Mouse (Mus musculus): Measurements from ENCODE around the gene Zbtb46. TPM values are rescaled to one million over a fixed set of nuclear protein-coding genes. Genes with fewer than 3 reads are reported as not detected.

Gene Zbtb46
- polyA plus RNA-seq, 1 experiment from 2014 or later: 8.3 TPM

GRCm38 (mm10) chr2:181423834-181424233 is 35.4 kb downstream of the Zbtb46 start:
- Histone ChIP-seq H3K27me3 (no peaks in the 10 kb centered on the region), H3K4me1 (replicated peaks) (no peaks in the 10 kb centered on the region), H3K9me3 (no peaks in the 10 kb centered on the region), H3K36me3 (peaks cover 17% of the 10 kb centered on the region; the same call in 1 of the 2 replicates), H3K4me2 (no peak overlapping the region), H3K9ac (replicated peaks) (no peak overlapping the region), H3K4me3 (replicated peaks) (no peak overlapping the region), H3K27ac (no peak overlapping the region)
- WGBS: 91% methylated on average over 9 of the region's 9 CpGs
- ATAC-seq (ENCODE audit: insufficient number of reproducible peaks, insufficient read depth, low FRiP score, low TSS enrichment, low read depth): no peak

DNA sequence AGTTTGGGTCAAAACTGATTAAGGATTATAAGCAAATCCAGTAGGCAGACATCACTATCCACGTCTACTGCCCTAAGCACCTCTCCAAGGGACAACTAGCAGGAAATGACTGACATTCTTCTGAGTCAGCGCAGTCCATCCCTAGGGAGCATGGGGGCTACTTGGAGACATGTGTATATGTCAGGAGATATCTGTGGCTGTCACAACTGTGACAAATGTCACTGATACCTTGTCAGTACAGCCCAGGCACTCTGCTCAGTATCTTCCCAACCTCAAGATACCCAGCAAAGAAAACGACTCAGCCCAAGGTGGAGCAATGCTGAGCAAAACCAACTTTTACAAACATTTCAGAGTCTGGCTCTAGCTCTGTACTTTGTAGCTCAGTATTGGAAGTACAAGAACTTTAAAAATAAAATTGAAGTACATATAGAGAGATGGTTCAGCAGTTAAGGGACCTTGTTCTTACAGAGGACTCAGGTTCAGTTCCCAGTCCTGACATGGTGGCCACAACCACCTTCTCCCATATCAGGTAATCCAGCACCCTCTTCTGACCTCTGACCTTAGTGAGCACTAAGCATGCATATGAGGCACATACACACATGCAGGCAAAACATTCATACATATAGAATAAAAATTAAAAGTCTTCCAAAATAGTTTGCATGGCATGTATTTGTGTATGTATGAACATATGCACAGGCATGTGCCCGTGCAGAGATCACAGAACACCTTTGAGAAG is 38.2 kb downstream of the Zbtb46 start:
- Histone ChIP-seq H3K27me3 (no peaks in the 10 kb centered on the region), H3K4me3 (replicated peaks) (no peak overlapping the region), H3K4me1 (replicated peaks) (no peaks in the 10 kb centered on the region), H3K4me2 (no peak overlapping the region), H3K27ac (no peak overlapping the region), H3K36me3 (peaks cover 17% of the 10 kb centered on the region; the same call in 1 of the 2 replicates), H3K9me3 (no peaks in the 10 kb centered on the region), H3K9ac (replicated peaks) (no peak overlapping the region)
- 76% methylated on average over 4 of the region's 4 CpGs for WGBS
- ATAC-seq (ENCODE audit: insufficient number of reproducible peaks, insufficient read depth, low FRiP score, low TSS enrichment, low read depth): no peak

- WGBS: 84% methylated on average over 4 of the region's 4 CpGs
- H3K4me2 ChIP-seq: no peak overlapping the region
- no peaks in the 10 kb centered on the region for H3K4me1 ChIP-seq (replicated peaks)
- no peaks in the 10 kb centered on the region for H3K27me3 ChIP-seq
- no peak overlapping the region for H3K27ac ChIP-seq
- H3K9me3 ChIP-seq: no peaks in the 10 kb centered on the region
- no peak overlapping the region for H3K4me3 ChIP-seq (replicated peaks)
- peaks cover 17% of the 10 kb centered on the region; the same call in 1 of the 2 replicates for H3K36me3 ChIP-seq
- H3K9ac ChIP-seq (replicated peaks): no peak overlapping the region
- ATAC-seq (ENCODE audit: insufficient number of reproducible peaks, insufficient read depth, low FRiP score, low TSS enrichment, low read depth): no peak
Measured at GRCm38 (mm10) chr2:181420426-181420825, 38.8 kb downstream of the Zbtb46 start.

DNA sequence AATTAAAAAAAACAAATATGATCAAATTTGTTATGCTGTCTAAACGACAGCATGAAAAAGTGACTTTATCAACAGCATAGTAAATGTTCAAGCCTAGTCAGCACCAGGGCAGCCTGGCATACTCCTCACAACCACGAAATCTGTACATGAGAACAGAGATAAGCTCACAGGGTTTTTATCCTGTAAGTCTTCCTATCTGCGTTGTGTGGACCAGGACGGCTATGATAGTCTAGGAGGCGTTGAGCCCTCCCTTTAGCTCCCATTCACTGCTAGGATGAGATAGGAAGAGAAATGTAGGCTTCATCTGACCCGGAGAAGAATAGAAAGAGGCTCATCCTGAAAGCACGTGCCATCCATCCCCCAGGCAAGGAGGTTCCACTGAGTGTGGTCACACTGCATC is 39.9 kb downstream of the Zbtb46 start:
- whole genome bisulfite sequencing: 87% methylated on average over 7 of the region's 7 CpGs
- Histone ChIP-seq H3K9ac (replicated peaks) (no peak overlapping the region), H3K4me1 (replicated peaks) (no peaks in the 10 kb centered on the region), H3K9me3 (no peaks in the 10 kb centered on the region), H3K4me3 (replicated peaks) (no peak overlapping the region), H3K27me3 (no peaks in the 10 kb centered on the region), H3K4me2 (no peak overlapping the region), H3K27ac (no peak overlapping the region), H3K36me3 (peaks cover 17% of the 10 kb centered on the region; the same call in 1 of the 2 replicates)
- ATAC-seq (ENCODE audit: insufficient number of reproducible peaks, insufficient read depth, low FRiP score, low TSS enrichment, low read depth): no peak

DNA sequence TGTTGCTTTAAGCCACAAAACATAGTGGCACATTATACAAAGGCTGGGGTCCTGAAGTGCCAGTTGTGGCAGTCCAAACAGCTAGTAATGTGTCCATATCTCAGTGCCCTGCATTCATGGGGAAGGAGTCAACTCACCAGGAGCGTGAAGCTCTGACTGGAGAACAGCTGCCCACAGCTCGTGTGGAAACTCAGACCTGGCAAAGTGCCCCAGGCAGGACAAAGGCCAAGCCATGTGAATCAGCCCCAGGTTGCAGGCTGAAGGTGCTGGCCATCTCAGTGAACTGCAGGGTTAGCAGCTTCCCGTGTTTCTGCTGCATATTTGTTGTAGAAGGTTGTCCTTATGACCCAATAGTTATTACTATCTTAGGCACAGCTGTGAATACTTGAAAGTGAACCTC is 43.3 kb downstream of the Zbtb46 start:
- 64% methylated on average over 3 of the region's 3 CpGs for WGBS
- no peak overlapping the region for H3K27ac ChIP-seq
- H3K4me2 ChIP-seq: no peak overlapping the region
- H3K36me3 ChIP-seq: no peaks in the 10 kb centered on the region
- H3K9me3 ChIP-seq: no peaks in the 10 kb centered on the region
- ATAC-seq (ENCODE audit: insufficient number of reproducible peaks, insufficient read depth, low FRiP score, low TSS enrichment, low read depth): no peak
- no peak overlapping the region for H3K4me3 ChIP-seq (replicated peaks)
- H3K4me1 ChIP-seq (replicated peaks): no peaks in the 10 kb centered on the region
- H3K27me3 ChIP-seq: no peaks in the 10 kb centered on the region
- no peak overlapping the region for H3K9ac ChIP-seq (replicated peaks)

GRCm38 (mm10) chr2:181413141-181413540 is 46.1 kb downstream of the Zbtb46 start:
- ATAC-seq (ENCODE audit: insufficient number of reproducible peaks, insufficient read depth, low FRiP score, low TSS enrichment, low read depth): no peak

DNA sequence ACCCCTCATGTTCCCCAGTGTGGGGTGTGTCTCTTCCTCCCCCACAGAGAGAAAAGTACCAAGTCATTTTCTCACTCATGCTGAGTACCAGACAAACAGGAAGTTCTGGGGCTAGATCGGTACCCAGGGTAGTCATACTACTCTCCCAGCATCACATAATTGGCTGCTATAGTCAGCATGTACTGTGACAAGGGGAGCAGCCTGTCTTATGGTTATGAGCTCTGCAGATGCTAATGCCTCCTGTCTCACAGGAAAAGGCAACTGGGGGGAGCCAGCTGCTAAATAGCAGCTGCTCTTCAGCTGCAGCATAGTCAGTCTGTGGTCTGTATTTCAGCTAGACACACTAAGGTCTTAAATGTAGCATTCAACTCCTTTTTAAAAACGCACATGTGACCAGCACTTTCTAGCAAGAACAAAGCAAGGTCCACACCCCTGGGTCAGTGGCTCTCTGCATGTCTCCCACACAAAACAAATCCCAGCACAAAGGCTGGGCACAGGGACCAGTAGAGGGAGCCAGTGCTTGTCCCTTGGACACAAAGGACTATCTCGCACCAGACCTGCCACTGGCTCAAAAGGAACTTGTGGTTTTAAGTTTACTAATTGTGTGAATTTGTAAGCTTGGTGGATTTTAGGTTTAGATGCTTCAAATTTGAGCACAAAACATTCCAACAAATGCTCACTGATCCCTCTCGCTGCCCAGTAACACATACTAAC is 48.3 kb downstream of the Zbtb46 start:
- H3K9ac ChIP-seq (replicated peaks): no peak overlapping the region
- H3K4me3 ChIP-seq (replicated peaks): no peak overlapping the region
- H3K27ac ChIP-seq: no peak overlapping the region
- no peak for ATAC-seq (ENCODE audit: insufficient number of reproducible peaks, insufficient read depth, low FRiP score, low TSS enrichment, low read depth)
- H3K4me2 ChIP-seq: no peak overlapping the region
- no peaks in the 10 kb centered on the region for H3K4me1 ChIP-seq (replicated peaks)
- H3K9me3 ChIP-seq: no peaks in the 10 kb centered on the region
- H3K27me3 ChIP-seq: no peaks in the 10 kb centered on the region
- 44% methylated on average over 4 of the region's 4 CpGs for WGBS
- no peaks in the 10 kb centered on the region for H3K36me3 ChIP-seq

More at GRCm38 (mm10) chr2:181413141-181413540, 46.1 kb downstream of the Zbtb46 start:
- Histone ChIP-seq H3K9ac (replicated peaks) (no peak overlapping the region), H3K4me3 (replicated peaks) (no peak overlapping the region), H3K27ac (no peak overlapping the region), H3K27me3 (no peaks in the 10 kb centered on the region), H3K9me3 (no peaks in the 10 kb centered on the region), H3K36me3 (no peaks in the 10 kb centered on the region), H3K4me2 (no peak overlapping the region), H3K4me1 (replicated peaks) (no peaks in the 10 kb centered on the region)
- 35% methylated on average over 2 of the region's 2 CpGs for WGBS

GRCm38 (mm10) chr2:181409643-181410042 is 49.6 kb downstream of the Zbtb46 start:
- no peak overlapping the region for H3K4me3 ChIP-seq (replicated peaks)
- no peak for ATAC-seq (ENCODE audit: insufficient number of reproducible peaks, insufficient read depth, low FRiP score, low TSS enrichment, low read depth)
- 81% methylated on average over 7 of the region's 7 CpGs for WGBS

DNA sequence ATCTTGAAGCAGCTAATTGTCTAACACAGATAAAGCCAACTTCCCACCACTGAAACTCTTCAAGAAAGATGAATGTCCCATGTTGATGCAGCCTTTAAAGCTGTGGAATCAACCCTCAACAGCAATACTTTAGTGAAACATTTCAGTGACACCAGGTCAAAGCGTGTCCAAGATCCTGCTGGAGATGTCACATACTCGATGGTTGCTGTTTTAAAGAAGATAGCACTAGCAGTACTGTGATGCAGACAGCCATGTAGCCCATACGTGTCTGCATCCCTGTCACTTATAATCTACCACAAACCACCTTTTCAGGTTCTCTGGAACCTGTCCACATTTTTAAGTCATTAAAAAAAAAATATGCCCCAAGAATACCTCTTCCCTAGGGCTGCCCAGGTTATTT is 55.5 kb downstream of the Zbtb46 start:
- Histone ChIP-seq H3K27ac (no peak overlapping the region), H3K4me3 (replicated peaks) (no peak overlapping the region), H3K9me3 (no peaks in the 10 kb centered on the region), H3K9ac (replicated peaks) (no peak overlapping the region), H3K27me3 (no peaks in the 10 kb centered on the region), H3K4me1 (replicated peaks) (no peaks in the 10 kb centered on the region), H3K4me2 (no peak overlapping the region), H3K36me3 (0 out of 2 replicates have a peak, but pooled peaks cover 5% of the 10 kb centered on the region)
- no peak for ATAC-seq (ENCODE audit: insufficient number of reproducible peaks, insufficient read depth, low FRiP score, low TSS enrichment, low read depth)
- WGBS: 89% methylated on average over 3 of the region's 3 CpGs

More at GRCm38 (mm10) chr2:181409643-181410042, 49.6 kb downstream of the Zbtb46 start:
- no peaks in the 10 kb centered on the region for H3K27me3 ChIP-seq
- H3K9ac ChIP-seq (replicated peaks): no peak overlapping the region
- no peak overlapping the region for H3K27ac ChIP-seq
- H3K36me3 ChIP-seq: 0 out of 2 replicates have a peak, but pooled peaks cover under 1% of the 10 kb centered on the region
- no peaks in the 10 kb centered on the region for H3K4me1 ChIP-seq (replicated peaks)
- no peaks in the 10 kb centered on the region for H3K9me3 ChIP-seq
- no peak overlapping the region for H3K4me2 ChIP-seq

GRCm38 (mm10) chr2:181401497-181401896 is 57.7 kb downstream of the Zbtb46 start:
- no peak for ATAC-seq (ENCODE audit: insufficient number of reproducible peaks, insufficient read depth, low FRiP score, low TSS enrichment, low read depth)
- WGBS: 25% methylated on average over 1 of the region's 1 CpGs

GRCm38 (mm10) chr2:181397207-181397761 is 61.9 kb downstream of the Zbtb46 start:
- Histone ChIP-seq H3K4me3 (replicated peaks) (no peak overlapping the region), H3K9ac (replicated peaks) (no peak overlapping the region), H3K4me1 (replicated peaks) (no peaks in the 10 kb centered on the region), H3K36me3 (no peaks in the 10 kb centered on the region; the same call in 1 of the 2 replicates), H3K4me2 (no peak overlapping the region), H3K27me3 (no peaks in the 10 kb centered on the region), H3K9me3 (no peaks in the 10 kb centered on the region), H3K27ac (no peak overlapping the region)
- ATAC-seq (ENCODE audit: insufficient number of reproducible peaks, insufficient read depth, low FRiP score, low TSS enrichment, low read depth): no peak
- WGBS: 85% methylated on average over 5 of the region's 5 CpGs

More at GRCm38 (mm10) chr2:181401497-181401896, 57.7 kb downstream of the Zbtb46 start:
- no peaks in the 10 kb centered on the region for H3K9me3 ChIP-seq
- no peak overlapping the region for H3K9ac ChIP-seq (replicated peaks)
- no peak overlapping the region for H3K27ac ChIP-seq
- no peak overlapping the region for H3K4me3 ChIP-seq (replicated peaks)
- no peak overlapping the region for H3K4me2 ChIP-seq
- H3K27me3 ChIP-seq: no peaks in the 10 kb centered on the region
- no peaks in the 10 kb centered on the region for H3K4me1 ChIP-seq (replicated peaks)
- 0 out of 2 replicates have a peak, but pooled peaks cover 5% of the 10 kb centered on the region for H3K36me3 ChIP-seq

Data from limb, embryonic 12.5 days (tissue).